8 mouse cellular contexts compared by ENCODE assay signal in the genomic region with DNA sequence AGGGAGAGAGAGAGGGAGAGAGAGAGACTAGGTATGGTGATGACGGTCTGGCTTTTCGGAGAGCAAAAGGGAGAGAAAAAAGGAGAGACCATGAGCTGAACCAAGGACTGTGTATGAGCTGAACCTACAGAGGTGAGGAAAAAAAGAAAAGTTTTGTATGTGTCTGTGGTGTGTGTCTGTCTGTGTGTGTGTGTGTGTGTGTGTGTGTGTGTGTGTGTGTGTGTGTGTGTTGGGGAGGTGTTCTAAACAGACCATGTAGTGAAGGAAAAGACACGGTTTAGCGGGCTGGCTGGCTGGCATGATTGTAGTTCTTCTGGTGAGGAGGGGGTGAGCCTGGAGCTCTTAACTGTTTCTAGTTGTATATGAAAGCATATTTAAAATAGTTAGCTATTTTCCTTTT.
A peak's percentile ranks its signal among the peaks of the same experiment; 100 is the strongest.
DNase-seq lines count a peak whose midpoint lies in the region; ATAC-seq and TF ChIP-seq lines count a peak whose summit lies in the region.

No protein-coding gene starts in this region.

- TF ChIP-seq POLR2A in kidney, adult 2 months (IDR thresholded peaks at IDR 0.05; ENCODE audit: low read depth, low read length), result no peak

- no peaks in the 10 kb centered on the region for H3K36me3 ChIP-seq in kidney, adult 2 months (ENCODE audit: control insufficient read depth, insufficient read depth, low read length)
- no peaks in the 10 kb centered on the region for H3K36me3 ChIP-seq in embryonic facial prominence, embryonic 14.5 days (ENCODE audit: control insufficient read depth, insufficient read depth, low read length)
- no peaks in the 10 kb centered on the region for H3K36me3 ChIP-seq in hindbrain, embryonic 16.5 days (ENCODE audit: control insufficient read depth, insufficient read depth, low read length)

- ATAC-seq in embryonic facial prominence, embryonic 14.5 days (ENCODE audit: low read depth), result no peak
- ATAC-seq in hindbrain, embryonic 16.5 days, result peak; percentile 16

- no peaks in the 10 kb centered on the region for H3K9me3 ChIP-seq in embryonic facial prominence, embryonic 14.5 days (ENCODE audit: control insufficient read depth, low read length)
- H3K9me3 ChIP-seq in hindbrain, embryonic 16.5 days (ENCODE audit: control insufficient read depth, low read length), result no peaks in the 10 kb centered on the region

- DNase-seq in kidney, adult 2 months, result no peak
- no peak for DNase-seq in kidney, adult 8-10 months
- DNase-seq in embryonic facial prominence, embryonic 14.5 days (ENCODE audit: low spot score), result peak; percentile 50
- peak; percentile 43 for DNase-seq in neural tube, embryonic 10.5 days (ENCODE audit: extremely low spot score, low spot score)
- no peak for DNase-seq in layer of hippocampus, adult 18-20 months (ENCODE audit: low spot score in 2 of 2)
- no peak for DNase-seq in adrenal gland, postnatal 25 days
- DNase-seq in thymus, postnatal 36 days, result no peak

- no peaks in the 10 kb centered on the region for H3K27me3 ChIP-seq in kidney, adult 2 months (replicated peaks; ENCODE audit: control insufficient read depth, insufficient read depth, low read length)
- no peaks in the 10 kb centered on the region for H3K27me3 ChIP-seq in embryonic facial prominence, embryonic 14.5 days (replicated peaks; ENCODE audit: control insufficient read depth, insufficient read depth, low read length)
- H3K27me3 ChIP-seq in hindbrain, embryonic 16.5 days (replicated peaks; ENCODE audit: control insufficient read depth, insufficient read depth, low read length), result no peaks in the 10 kb centered on the region

- 13% methylated on average over 4 of the region's 4 CpGs for WGBS in kidney, adult 2 months
- WGBS in embryonic facial prominence, embryonic 14.5 days, result 0% methylated on average over 4 of the region's 4 CpGs
- WGBS in hindbrain, embryonic 16.5 days, result 0% methylated on average over 4 of the region's 4 CpGs

- peak overlapping the region; percentile 73 for H3K4me2 ChIP-seq in embryonic facial prominence, embryonic 14.5 days (ENCODE audit: low read depth, low read length)
- H3K4me2 ChIP-seq in hindbrain, embryonic 16.5 days (ENCODE audit: low read length), result peak overlapping the region; percentile 54

- 0 out of 2 replicates have a peak overlapping the region, but pooled peaks have one; percentile 3 for H3K27ac ChIP-seq in kidney, adult 2 months (ENCODE audit: insufficient read depth, low read depth, low read length)
- H3K27ac ChIP-seq in embryonic facial prominence, embryonic 14.5 days (replicated peaks; ENCODE audit: low read depth, low read length), result peak overlapping the region; percentile 100
- peak overlapping the region; percentile 95 for H3K27ac ChIP-seq in hindbrain, embryonic 16.5 days (ENCODE audit: low read depth, low read length)

- H3K4me1 ChIP-seq in kidney, adult 2 months (ENCODE audit: control insufficient read depth, insufficient read depth, low read length), result peaks cover 4% of the 10 kb centered on the region; the same call in 1 of the 2 replicates
- peaks cover 27% of the 10 kb centered on the region for H3K4me1 ChIP-seq in embryonic facial prominence, embryonic 14.5 days (ENCODE audit: control insufficient read depth, insufficient read depth, low read length)
- H3K4me1 ChIP-seq in hindbrain, embryonic 16.5 days (ENCODE audit: control insufficient read depth, insufficient read depth, low read depth, low read length), result peaks cover 19% of the 10 kb centered on the region

- H3K4me3 ChIP-seq in kidney, adult 2 months (ENCODE audit: insufficient read depth, low read depth, low read length), result peak overlapping the region; percentile 38
- peak overlapping the region; percentile 77 for H3K4me3 ChIP-seq in embryonic facial prominence, embryonic 14.5 days (ENCODE audit: low read depth, low read length)
- H3K4me3 ChIP-seq in hindbrain, embryonic 16.5 days (ENCODE audit: low read length), result peak overlapping the region; percentile 64

- H3K9ac ChIP-seq in embryonic facial prominence, embryonic 14.5 days (ENCODE audit: low read depth, low read length), result peak overlapping the region; percentile 96
- H3K9ac ChIP-seq in hindbrain, embryonic 16.5 days (ENCODE audit: low read depth, low read length), result peak overlapping the region; percentile 86

- no peak for TF ChIP-seq CTCF in kidney, adult 2 months (conservative IDR thresholded peaks at IDR 0.05; ENCODE audit: insufficient read depth, insufficient read length, low read depth, low read length)

Comparison
In these comparisons a context has a peak if more than half of its experiments do, and no peak if none do; other contexts are left out.
1. DNase-seq: peak in embryonic facial prominence, embryonic 14.5 days (single experiment) and neural tube, embryonic 10.5 days (single experiment); none in kidney, adult 2 months (single experiment), kidney, adult 8-10 months (0 of 2), layer of hippocampus, adult 18-20 months (0 of 2), adrenal gland, postnatal 25 days (single experiment) and thymus, postnatal 36 days (0 of 2).
2. H3K27ac ChIP-seq: peak in every context shown above with its lines; median percentile 100 in embryonic facial prominence, embryonic 14.5 days; 95 in hindbrain, embryonic 16.5 days; 3 in kidney, adult 2 months.
3. Peak in every context shown above with its lines, with median percentiles within 50 percentile points of each other: H3K4me3 ChIP-seq.